Mouse (Mus musculus): Measurements from ENCODE around the gene Gipc3.
A peak's percentile ranks its signal among the peaks of the same experiment; 100 is the strongest.

Gene Gipc3

DNA sequence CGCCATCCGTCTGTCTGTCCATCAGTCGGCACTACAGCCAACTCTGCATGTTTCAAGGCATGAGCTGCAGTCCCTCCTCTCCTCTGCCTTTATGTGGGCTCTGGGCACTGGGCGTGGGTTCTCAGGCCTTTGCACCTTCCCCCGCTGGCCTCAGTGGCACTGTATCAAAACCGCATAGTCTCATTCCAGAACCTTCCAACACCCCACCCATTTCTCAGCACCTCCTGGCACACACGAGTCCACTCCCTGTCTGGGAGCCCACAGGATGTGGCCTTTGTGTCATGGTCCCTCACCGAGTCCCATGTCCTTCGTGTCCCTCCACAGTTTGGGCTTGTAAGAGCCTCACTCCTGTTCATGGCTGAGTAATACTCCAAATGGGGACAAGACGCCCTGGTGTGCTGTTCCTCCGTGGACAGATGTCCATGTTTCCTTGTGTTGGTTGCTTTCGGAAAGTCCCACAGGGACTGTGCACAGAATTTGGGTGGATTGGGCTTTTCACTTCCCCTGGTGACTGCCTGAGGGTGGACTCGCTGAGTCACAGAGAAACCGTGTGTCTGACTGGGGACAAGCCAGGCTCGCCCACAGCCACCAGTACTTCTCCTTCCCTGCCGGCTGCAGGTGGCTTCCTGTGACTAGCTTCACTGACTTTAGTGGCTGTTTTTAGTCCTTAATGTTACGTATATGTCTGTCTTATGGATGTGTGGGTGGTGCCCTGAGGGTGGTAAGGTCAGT, 44.5 kb downstream of the Gipc3 start:
- peak; percentile 88 for DNase-seq

DNA sequence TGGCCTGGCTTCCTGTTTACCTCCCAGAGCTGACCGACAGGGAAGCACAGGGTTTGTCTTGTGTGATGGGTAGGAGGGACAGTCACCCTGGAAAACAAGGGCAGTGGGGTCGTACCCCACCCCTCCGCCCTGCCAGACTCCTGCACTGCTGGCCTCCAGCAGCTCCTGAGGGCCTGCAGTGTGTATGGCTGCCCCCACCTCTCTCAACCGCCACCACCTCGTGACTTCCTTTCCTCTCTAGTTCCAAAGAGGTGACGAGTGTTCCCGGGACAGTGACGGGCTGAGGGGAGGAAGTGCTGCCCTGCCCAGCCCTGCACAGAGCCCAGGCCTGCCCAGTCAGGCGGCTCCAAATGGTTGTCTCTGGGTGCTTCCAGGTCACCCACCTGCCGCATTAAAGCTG, 45.2 kb downstream of the Gipc3 start:
- DNase-seq, result no peak

DNA sequence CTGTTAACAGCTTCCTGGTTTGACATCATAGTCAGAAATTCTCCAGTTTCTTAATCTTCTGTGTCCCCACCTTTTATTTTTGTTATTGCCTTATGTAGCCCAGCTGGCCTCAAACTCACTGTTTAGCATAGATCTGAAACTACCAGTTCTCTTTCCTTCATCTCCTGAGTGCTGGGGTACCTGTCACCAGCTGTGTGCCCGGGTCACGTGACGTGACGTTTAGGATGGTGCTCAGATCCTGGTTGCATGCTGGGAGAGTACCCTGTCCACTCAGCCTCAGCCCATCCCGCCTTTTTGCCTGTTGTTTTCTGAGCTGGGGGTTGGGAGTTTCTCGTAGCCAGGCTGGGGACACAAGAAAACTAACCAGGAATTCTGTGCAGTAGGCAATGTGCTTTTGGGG, 45.8 kb downstream of the Gipc3 start:
- DNase-seq, result no peak

DNA sequence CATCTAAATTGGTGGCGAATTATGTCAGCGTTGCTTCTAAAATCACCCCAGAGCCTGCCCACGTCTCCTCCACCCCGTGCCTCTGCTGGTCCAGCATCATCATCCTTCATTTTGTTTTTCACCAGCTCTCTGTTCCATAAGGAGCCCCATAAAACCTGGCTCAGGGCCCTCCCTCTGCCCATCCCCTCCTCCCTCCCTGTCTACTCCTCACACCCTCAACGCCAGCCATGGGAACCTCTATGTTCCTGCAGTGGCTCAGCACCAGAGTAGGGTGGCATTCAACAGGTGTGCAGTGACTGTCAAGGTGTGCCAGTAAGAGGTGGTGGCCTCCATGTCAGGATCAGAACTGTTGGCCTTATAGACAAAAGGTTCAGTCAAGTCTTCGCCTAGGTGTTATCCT, 47.9 kb downstream of the Gipc3 start:
- DNase-seq, result peak; percentile 79

DNA sequence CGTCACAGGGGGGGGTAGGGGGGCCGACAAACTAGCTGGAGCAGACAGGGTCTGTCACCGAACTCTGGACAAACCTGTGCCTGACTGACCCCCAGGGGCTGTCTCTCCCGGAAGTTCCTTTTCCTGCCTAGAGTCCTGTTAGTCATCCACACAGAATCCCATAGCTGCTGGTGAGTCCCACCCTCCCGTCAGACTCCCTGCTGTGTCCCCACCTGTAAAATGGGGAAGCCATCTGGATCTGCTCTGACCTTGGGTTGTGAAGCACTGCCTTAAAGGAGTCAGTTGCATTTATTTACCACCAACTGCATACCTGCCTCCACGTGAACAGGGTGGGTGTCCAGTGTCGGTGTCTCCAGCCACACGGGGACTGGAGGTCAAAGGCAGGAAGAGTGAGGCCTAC, 48.6 kb downstream of the Gipc3 start:
- DNase-seq, result no peak

DNA sequence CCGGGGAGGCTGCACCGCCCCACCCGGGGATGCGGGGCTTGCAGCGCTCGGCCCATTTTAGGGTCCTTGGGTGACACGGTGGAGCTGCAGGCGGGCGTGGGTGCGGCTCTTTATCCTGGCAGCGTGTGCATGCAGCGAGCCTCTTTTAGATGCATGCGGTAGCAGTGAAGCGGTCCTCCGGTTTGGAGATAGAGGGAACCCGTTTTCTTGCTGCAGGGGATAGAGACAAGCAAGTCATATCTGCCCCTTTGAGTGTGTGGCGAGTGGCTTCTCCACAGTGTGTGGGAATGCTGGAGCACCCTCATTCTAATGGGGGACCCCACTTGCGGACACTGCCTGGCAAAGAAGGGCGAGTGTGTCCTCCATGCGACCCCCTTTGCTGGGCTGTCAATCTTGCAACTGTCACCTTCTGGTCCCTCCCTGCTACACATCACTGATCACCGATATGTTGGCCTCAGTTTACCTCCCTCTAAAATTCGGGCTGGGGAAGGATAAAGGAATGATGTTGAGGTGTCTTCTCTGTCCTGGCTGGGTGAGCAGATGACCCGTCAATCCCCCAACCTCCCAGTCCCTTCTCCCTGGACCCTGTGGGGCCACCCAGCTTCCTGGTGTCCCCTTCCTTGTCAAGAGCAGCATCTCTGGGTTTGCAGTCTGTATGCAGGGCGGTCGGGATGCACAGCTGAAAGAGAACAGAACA, 49.6 kb downstream of the Gipc3 start:
- DNase-seq, result no peak

DNA sequence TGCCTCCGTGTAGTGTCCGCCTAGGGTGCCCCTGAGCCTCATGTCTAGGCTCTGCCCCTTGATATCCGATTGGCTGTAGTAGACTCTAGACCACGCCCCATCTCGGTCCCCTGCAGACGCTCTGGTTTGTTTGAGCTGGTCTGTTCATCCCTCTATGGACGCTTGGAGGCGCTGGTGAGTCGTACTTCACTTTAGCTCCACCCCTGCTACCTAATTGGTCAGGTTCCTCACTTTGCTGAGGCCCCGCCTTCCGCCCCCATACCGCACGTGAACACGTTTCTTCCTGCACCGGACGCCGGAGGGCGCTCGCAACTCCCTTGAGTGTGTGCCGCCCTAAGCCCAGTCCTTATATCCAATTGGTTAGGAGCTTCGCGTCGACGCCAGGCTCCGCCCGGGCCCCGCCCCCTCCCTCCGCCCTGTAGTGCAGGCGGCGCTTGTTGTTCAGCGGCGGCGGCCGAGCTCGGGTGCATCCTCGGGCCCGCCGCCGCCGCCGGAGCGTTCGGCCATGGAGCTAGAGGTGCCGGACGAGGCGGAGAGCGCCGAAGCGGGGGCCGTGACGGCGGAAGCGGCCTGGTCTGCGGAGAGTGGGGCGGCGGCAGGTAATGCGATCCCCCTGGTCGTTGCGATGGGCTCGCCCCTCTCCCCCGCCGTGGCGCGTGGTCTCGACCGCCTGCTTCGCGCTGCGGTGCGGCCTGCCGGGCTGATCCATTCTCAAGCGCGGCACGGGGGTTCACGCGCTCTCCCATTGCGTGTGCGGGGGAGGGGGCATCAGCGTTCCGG, 50.3 kb downstream of the Gipc3 start, which contains the start of gene Pip5k1c:
Gene Pip5k1c, plus strand, starts transcription at position 410 of the 780 bp plus-strand sequence.
- DNase-seq, result peak; percentile 100

DNA sequence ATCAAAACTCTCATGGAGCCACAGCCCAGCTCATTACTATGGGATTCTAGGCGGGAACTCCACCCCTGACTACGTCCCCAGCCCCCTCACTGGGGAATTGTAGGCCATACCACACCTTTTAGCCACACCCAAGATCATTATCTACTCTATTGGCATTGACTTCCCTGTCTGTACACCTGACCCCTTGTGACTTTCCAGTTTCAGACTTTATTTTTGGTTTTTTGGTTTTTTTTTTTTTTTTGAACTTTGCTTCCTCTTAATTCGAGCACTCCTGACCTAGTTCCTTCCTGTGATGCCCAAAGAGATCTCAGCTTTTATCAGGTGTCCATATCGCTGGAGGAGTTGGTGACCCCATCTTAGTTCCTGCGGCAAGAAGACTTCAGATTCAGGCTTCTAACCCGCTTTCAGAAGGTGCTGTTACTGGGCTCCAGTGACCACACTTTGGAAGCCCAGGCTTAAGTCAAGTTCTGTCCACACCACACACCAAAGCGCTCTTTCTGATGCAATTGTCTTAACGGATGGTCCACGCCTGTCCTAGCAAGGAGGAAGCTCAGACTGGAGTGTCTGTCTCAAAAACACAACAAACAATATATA, 51.5 kb downstream of the Gipc3 start, which contains the start of gene Tjp3:
Gene Tjp3, minus strand, starts transcription at position 71 of the 594 bp plus-strand sequence.
- DNase-seq, result no peak

DNA sequence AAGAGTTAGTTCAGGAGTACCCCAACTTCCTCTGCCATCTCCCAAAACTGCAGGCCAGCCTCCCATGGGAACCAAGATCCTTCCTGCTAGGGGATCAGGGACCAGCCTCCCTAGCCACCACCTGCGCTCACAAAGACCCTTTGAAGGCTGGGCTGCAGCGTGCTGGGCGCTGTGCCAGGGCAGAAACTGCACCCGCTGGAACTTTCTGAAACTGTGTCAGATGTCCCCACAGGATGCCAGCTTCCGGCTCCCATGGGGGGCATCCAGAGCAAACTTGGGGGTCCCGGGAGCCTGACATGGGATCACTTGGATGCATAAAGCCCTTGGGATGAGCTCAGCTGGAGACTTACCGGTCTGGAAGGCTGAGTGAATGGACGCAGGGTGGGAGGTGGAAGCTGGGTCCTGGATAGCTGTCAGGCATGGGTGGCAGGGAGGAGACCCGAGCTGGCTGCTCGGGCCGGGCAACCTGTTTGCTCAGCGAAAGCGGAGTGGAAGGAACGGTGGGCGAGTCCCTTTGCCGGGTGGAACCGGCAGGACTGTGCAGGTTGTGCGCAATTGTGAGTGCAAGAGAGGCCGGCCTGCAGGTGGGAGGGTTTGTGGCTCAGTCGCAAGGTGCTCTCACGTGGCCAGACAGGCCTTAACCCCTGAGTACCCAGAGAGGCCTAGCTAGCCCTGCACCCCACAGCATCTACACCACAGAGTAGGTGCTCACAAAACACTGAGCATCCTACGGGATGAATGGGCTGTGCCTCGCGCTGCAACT, 52.2 kb downstream of the Gipc3 start:
- no peak for DNase-seq

DNA sequence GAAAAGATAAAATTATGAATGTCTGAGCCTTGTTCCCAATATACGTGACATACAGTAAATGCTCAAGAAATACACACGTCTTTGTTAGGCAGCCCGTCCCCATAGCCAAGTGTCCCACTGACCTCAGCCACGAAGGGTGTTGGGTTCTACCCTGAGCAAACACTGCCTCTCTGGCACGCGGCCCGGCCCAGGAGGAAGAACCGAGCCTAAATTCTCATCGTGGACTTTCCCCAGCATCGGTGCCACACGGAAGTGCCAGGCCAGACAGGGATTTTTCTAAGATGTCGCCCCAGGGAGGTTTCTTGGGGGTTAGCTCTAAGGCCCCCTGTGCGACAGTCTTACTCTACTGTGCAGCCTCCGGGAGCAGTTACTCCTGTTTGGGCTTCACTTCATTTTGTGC, 53.3 kb downstream of the Gipc3 start:
- DNase-seq, result no peak

DNA sequence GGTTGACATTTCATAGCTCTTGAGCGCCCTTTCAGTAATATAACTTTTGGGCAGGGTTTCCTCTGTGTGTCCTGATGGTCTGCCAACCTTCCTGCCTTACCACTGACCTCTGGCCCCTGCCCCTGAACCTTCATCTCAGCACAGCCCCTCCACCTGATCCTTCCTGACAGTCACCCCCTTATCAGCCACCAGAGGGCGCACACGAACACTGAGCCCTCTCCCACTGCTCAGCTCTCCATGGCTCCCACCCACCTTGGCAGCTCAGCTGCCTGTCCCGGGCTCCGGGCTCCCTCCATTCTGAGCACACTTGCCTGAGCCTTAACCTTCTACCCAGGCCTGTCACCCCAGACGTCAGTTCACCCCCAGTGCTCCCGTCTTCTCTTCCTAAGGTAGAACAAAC, 53.8 kb downstream of the Gipc3 start:
- DNase-seq, result peak; percentile 57

DNA sequence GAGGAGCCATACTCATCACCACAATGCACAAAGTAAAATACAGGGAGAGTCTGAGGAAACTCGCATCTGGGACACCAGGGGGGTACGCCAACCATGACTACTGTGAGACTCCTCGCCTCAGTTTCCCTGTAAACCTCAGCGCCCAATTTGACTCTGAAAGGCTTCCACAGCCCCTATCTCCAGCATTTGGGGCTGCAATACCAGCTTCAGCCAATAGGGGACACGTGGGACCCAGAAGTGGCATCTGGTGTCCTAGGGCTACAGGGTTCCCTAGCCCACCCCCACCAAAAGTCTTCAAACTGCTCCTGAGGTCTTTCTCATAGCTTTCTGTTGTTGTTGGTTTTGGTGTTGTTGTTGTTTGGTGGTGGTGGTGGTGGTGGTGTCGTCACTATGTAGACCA, 54.5 kb downstream of the Gipc3 start:
- DNase-seq, result no peak

DNA sequence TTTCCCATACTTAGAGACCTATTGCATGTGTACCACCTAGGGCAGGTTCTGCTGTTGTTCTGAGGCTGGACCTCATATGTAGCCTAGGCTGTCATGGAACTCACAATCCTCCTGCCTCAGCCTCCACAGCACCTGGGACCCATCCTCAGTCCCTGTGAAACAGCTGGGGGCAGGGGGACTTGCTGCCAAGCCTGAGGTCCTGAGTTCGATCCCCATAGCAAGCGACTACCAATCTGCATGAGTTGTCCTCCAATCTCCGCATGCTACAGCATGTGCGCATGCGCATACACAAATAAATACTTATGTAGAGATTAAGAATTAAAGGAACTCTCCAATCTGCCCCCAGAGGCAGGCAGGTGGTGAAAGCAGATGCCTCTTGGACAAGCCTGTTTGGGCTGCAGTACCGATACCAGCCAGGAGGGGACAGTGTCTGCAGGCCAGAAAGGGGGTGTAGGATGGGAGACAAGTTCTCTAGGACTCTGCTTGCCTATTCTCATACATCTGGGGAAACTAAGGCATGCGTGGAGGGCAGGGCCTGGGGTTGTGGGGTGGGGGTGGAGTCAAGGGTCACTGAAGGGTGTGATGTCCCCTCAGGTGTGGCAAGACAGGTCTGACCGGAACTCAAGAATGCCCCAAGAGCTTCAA, 55.4 kb downstream of the Gipc3 start:
- DNase-seq, result no peak

DNA sequence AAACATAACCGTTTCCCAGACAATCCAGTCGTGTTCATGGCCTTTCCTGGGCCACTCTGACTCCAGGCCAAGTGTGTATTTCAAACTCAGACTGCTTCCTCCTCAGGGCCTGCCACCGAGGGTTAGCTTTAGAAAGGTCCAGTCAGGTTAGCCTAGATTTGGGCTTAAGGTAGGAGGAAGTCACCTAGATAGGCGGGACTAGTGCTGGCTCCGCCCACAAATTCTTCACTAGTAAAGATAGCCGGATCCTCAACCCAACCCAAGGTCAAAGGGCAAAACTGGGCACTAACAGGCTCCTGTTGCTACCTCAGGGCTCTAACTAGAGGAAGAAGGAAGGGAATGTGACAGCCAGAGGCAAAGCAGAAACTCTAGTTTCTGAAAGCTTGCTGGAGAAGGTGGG, 56.5 kb downstream of the Gipc3 start:
- DNase-seq, result no peak

DNA sequence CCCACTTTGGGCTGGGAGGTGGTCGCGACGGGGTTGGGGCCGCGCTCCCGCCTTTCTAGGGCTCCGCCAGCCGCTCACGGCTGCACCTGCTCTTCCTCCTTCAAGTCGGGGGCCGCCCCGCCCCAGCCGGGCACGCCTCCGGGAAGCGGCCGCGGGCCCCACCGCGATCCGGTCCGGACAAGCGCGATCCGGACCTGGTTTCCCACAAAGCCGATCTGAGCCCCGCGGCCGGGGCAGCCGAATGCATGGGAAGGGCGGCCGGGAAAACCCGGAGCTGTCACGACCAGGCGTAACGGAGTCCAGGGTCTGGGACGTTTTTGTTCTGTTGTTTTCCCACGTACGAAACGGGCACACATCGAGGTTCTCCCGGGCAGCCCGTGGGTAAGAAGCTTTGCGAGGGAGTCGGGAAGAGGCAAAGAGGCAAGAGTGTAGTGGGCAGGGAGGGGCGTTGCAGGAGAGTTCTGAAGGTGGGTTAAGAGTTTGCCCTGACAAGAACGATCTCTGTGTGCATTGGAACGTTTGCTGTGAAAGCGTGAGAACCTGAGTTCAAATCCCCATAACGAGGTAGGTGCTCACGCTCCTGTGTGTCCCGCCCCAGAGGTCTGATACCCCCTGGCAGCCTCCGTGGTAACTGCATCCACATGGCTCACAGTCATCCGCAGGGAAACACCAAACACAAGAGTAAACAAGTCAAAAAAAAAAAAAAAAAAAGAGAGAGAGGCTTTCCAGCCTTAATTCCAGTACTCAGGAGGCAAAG, 57.2 kb downstream of the Gipc3 start:
- peak; percentile 84 for DNase-seq

Measured in right cerebral cortex, adult 18-20 months (tissue).